Mouse (Mus musculus) liver, embryonic 14.5 days (tissue): Measurements from ENCODE around the gene Nrtn. TPM values are rescaled to one million over a fixed set of nuclear protein-coding genes. Genes with fewer than 3 reads are reported as not detected.

ENCODE experiments used
- ATAC-seq: fragments of 200-750 bp; cut with Nextera tagmentation; 2 replicates; pipeline ENCODE4 v1.8.0; 2017; ENCODE audit warnings: moderate number of reproducible peaks, mild to moderate bottlenecking, moderate library complexity; ENCODE audit not compliant: insufficient read depth
- DNase-seq, 3 experiments: peaks; one replicate each; pipeline ENCODE4 v3.0.0-alpha.2; 2012 to 2013; ENCODE audit warnings: low read depth in 3 of 3, low spot score in 3 of 3
- H3K27ac ChIP-seq: fragments of 300-500 bp; sonication (generic); 2 replicates; pipeline ENCODE4 v1.5.1; 2014; ENCODE audit warnings: moderate library complexity, mild to moderate bottlenecking, control low read depth, inconsistent platforms
- H3K27me3 ChIP-seq: fragments of 300-500 bp; sonication (generic); 2 replicates; pipeline ENCODE4 v1.6.1; 2014; ENCODE audit warnings: mild to moderate bottlenecking, low read length, moderate library complexity; ENCODE audit not compliant: control insufficient read depth, insufficient read depth
- H3K36me3 ChIP-seq: fragments of 300-500 bp; sonication (generic); replicated peaks from 2 replicates; pipeline ENCODE4 v1.6.1; 2014; ENCODE audit warnings: low read depth; ENCODE audit not compliant: control insufficient read depth, insufficient read depth
- H3K4me1 ChIP-seq, 2 experiments: fragments of 200-500 bp in 1 of 2; fragments of 300-500 bp in 1 of 2; sonication (generic) in 1 of 2; replicated peaks; 2 replicates each; pipeline ENCODE4 v1.6.1; 2012 to 2014; ENCODE audit warnings: antibody characterized with exemption in 1 of 2, inconsistent platforms in 1 of 2, low read length in 1 of 2; ENCODE audit not compliant: control insufficient read depth in 2 of 2, insufficient read depth in 2 of 2
- H3K4me2 ChIP-seq: fragments of 300-500 bp; sonication (generic); 2 replicates; pipeline ENCODE4 v1.6.1; 2014; ENCODE audit warnings: low read depth, mild to moderate bottlenecking, control low read depth, moderate library complexity
- H3K4me3 ChIP-seq, 2 experiments: fragments of 200-500 bp in 1 of 2; fragments of 300-500 bp in 1 of 2; sonication (generic) in 1 of 2; 2 replicates each; pipeline ENCODE4 v1.5.1; 2012 to 2014; ENCODE audit warnings: low read depth in 2 of 2, low read length in 2 of 2, mild to moderate bottlenecking in 2 of 2, control low read depth in 1 of 2, inconsistent platforms in 1 of 2, moderate library complexity in 1 of 2; ENCODE audit not compliant: insufficient read depth in 1 of 2
- H3K9ac ChIP-seq: fragments of 300-500 bp; sonication (generic); replicated peaks from 2 replicates; pipeline ENCODE4 v1.6.1; 2014; ENCODE audit warnings: mild to moderate bottlenecking, control low read depth, moderate library complexity
- H3K9me3 ChIP-seq: fragments of 300-500 bp; sonication (generic); 2 replicates; pipeline ENCODE4 v1.6.1; 2016; ENCODE audit warnings: low read length, mixed read lengths; ENCODE audit not compliant: control insufficient read depth
- CTCF ChIP-seq: IDR thresholded peaks from 2 replicates; pipeline ENCODE4 v1.5.1; 2016; ENCODE audit warnings: antibody characterized with exemption, low read depth, control low read depth
- EP300 ChIP-seq: IDR thresholded peaks from 2 replicates; pipeline ENCODE4 v1.6.1; 2016; ENCODE audit warnings: antibody characterized with exemption, low read depth
- WGBS: fragments of 180-500 bp; shearing (Covaris S2); extraction: QIAGEN DNeasy Blood & Tissue Kit; methylation state at CpG from one replicate; pipeline ENCODE4 v1.1.7; 2014; ENCODE audit not compliant: insufficient replicate concordance; 5-methylcytosine and 5-hydroxymethylcytosine counted together
- polyA plus RNA-seq, 2 experiments: library from polyadenylated mRNA; depleted of rRNA in 1 of 2; stranded (reverse) in 1 of 2; unstranded in 1 of 2; fragments of >200 nt; fragmentation: Nextera tagmentation in 1 of 2; extraction: Ambion mirVana in 1 of 2; gene quantifications; 2 replicates each; pipeline versions ENCODE4 v1.2.1 to v1.2.3; 2012 to 2014

The Nrtn gene
- polyA plus RNA-seq, 2 experiments, result 1.0 to 1.7 TPM

DNA sequence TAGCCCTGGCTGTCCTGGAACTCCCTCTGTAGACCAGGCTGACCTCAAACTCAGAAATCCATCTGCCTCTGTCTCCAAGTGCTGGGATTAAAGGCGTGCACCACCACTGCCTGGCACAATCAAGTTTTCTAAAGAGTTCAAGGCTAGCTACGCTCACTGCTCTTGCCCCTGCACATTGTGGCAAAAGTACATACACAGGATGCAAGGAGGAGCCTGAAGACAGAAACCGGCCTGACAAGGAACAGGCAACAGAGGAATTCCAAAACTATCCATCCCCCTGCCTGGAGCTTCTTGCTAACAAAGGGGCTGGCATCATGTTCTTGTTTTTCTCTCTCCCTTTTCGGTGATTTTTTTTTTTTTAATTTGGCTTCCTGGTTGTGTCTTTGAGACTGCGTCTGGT is 13.2 kb downstream of the Nrtn start:
- H3K9me3 ChIP-seq, result no peaks in the 10 kb centered on the region
- DNase-seq, result no peak
- H3K4me2 ChIP-seq, result no peak overlapping the region
- no peak for TF ChIP-seq CTCF
- no peak for TF ChIP-seq EP300
- no peaks in the 10 kb centered on the region for H3K4me1 ChIP-seq
- H3K27ac ChIP-seq, result no peak overlapping the region
- no peak for ATAC-seq
- H3K9ac ChIP-seq, result no peak overlapping the region
- 44% methylated on average over 5 of the region's 5 CpGs for WGBS
- no peak overlapping the region for H3K4me3 ChIP-seq
- H3K27me3 ChIP-seq, result no peaks in the 10 kb centered on the region
- no peaks in the 10 kb centered on the region for H3K36me3 ChIP-seq

DNA sequence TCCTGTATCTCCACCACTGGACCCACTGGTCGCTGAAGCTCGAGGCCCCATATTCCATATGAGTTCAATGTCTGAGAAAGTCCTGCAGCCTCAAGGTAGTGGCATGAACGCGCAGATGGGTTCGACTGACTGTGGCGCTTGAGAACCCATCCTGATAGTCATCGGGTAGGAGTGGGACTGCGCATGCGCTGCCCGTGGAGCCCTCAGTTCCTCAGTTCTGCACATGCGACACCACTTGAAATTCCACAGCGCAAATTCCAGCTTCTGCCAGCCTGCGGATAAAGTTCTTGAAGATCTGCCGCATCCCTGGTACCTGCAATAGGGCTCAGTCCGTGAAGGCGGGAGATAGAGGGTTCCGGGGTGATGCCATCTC is 16.6 kb downstream of the Nrtn start:
- H3K27me3 ChIP-seq, result no peaks in the 10 kb centered on the region
- WGBS, result 69% methylated on average over 17 of the region's 17 CpGs
- H3K9me3 ChIP-seq, result no peaks in the 10 kb centered on the region
- H3K27ac ChIP-seq, result no peak overlapping the region
- H3K4me2 ChIP-seq, result no peak overlapping the region
- TF ChIP-seq EP300 (no peak), CTCF (no peak)
- DNase-seq, result no peak
- H3K4me3 ChIP-seq, result no peak overlapping the region
- ATAC-seq, result no peak
- no peaks in the 10 kb centered on the region for H3K36me3 ChIP-seq
- H3K4me1 ChIP-seq, result no peaks in the 10 kb centered on the region
- H3K9ac ChIP-seq, result no peak overlapping the region

- no peak for DNase-seq
- no peaks in the 10 kb centered on the region for H3K27me3 ChIP-seq
- H3K4me2 ChIP-seq, result no peak overlapping the region
These were observed 17.1 kb downstream of the Nrtn start for GRCm38 (mm10) chr17:56740118-56740787.

GRCm38 (mm10) chr17:56738221-56738620 is 19.1 kb downstream of the Nrtn start:
- Histone ChIP-seq H3K36me3 (no peaks in the 10 kb centered on the region), H3K4me2 (no peak overlapping the region), H3K9ac (no peak overlapping the region), H3K27ac (no peak overlapping the region), H3K27me3 (no peaks in the 10 kb centered on the region; the same call in 1 of the 2 replicates), H3K9me3 (no peaks in the 10 kb centered on the region), H3K4me1 (no peaks in the 10 kb centered on the region), H3K4me3 (no peak overlapping the region)
- DNase-seq (no peak), ATAC-seq (no peak)
- 63% methylated on average over 10 of the region's 10 CpGs for WGBS
- TF ChIP-seq EP300 (no peak), CTCF (no peak)

More at GRCm38 (mm10) chr17:56740118-56740787, 17.1 kb downstream of the Nrtn start:
- TF ChIP-seq CTCF (no peak), EP300 (no peak)
- no peak overlapping the region for H3K27ac ChIP-seq
- WGBS, result 66% methylated on average over 17 of the region's 17 CpGs
- H3K36me3 ChIP-seq, result no peaks in the 10 kb centered on the region
- no peaks in the 10 kb centered on the region for H3K9me3 ChIP-seq
- H3K9ac ChIP-seq, result no peak overlapping the region
- H3K4me1 ChIP-seq, result no peaks in the 10 kb centered on the region
- H3K4me3 ChIP-seq, result no peak overlapping the region
- ATAC-seq, result no peak

DNA sequence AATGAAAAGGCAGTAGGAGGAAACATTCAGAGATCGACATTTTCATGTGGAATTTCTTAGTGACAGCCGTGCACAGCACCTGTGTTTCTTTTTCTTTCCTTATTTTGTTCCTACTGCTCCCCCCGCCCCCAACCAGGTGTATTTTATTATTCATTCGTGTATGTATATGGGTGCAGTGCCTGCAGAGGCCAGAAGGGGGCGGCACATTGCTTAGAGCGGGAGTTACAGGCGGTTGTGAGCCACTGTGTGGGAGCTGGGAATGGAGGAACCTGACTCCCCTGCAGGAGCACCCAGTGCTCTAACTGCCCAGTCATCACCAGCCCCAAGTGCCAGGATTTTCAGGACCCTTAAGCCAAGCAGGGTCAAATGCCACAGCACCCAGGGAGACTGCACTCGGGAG is 20.8 kb downstream of the Nrtn start:
- Histone ChIP-seq H3K36me3 (no peaks in the 10 kb centered on the region), H3K27ac (no peak overlapping the region), H3K9me3 (no peaks in the 10 kb centered on the region), H3K27me3 (no peaks in the 10 kb centered on the region; the same call in none of the 2 replicates), H3K4me3 (no peak overlapping the region), H3K9ac (no peak overlapping the region), H3K4me2 (no peak overlapping the region), H3K4me1 (no peaks in the 10 kb centered on the region)
- TF ChIP-seq CTCF (peak; percentile 85), EP300 (no peak)
- ATAC-seq (no peak), DNase-seq (no peak)
- 33% methylated on average over 8 of the region's 8 CpGs for WGBS
